Mouse (Mus musculus) embryonic facial prominence, embryonic 10.5 days (tissue): Measurements from ENCODE around the gene Phactr1. TPM values are rescaled to one million over a fixed set of nuclear protein-coding genes. Genes with fewer than 3 reads are reported as not detected.

ENCODE experiments used
- DNase-seq: peaks from one replicate; pipeline ENCODE4 v3.0.0-alpha.2; 2017; ENCODE audit warnings: low spot score
- H3K27ac ChIP-seq: fragments of 300-500 bp; sonication (generic); replicated peaks from 2 replicates; pipeline ENCODE4 v1.5.1; 2016; ENCODE audit warnings: mild to moderate bottlenecking
- H3K27me3 ChIP-seq: fragments of 300-500 bp; sonication (generic); replicated peaks from 2 replicates; pipeline ENCODE4 v1.6.1; 2016; ENCODE audit warnings: low read depth, mild to moderate bottlenecking; ENCODE audit not compliant: poor library complexity, severe bottlenecking
- H3K36me3 ChIP-seq: fragments of 300-500 bp; sonication (generic); replicated peaks from 2 replicates; pipeline ENCODE4 v1.6.1; 2016; ENCODE audit warnings: mild to moderate bottlenecking, moderate library complexity
- H3K4me1 ChIP-seq: fragments of 300-500 bp; sonication (generic); 2 replicates; pipeline ENCODE4 v1.6.1; 2016
- H3K4me3 ChIP-seq: fragments of 300-500 bp; sonication (generic); 2 replicates; pipeline ENCODE4 v1.5.1; 2016; ENCODE audit warnings: mild to moderate bottlenecking, moderate library complexity
- H3K9me3 ChIP-seq: fragments of 300-500 bp; sonication (generic); 2 replicates; pipeline ENCODE4 v1.6.1; 2016; ENCODE audit warnings: mild to moderate bottlenecking
- WGBS: fragments of 180-500 bp; shearing (Covaris S2); methylation state at CpG from one replicate; pipeline ENCODE4 v1.1.7; 2016; 5-methylcytosine and 5-hydroxymethylcytosine counted together
- polyA plus RNA-seq: library from polyadenylated mRNA; unstranded; fragments of >200 nt; fragmentation: Nextera tagmentation; extraction: Ambion mirVana; gene quantifications from 2 replicates; pipeline ENCODE4 v1.2.1, GENCODE M21; 2016

The Phactr1 gene
- polyA plus RNA-seq, 1 experiment from 2014 or later: 14.5 TPM

DNA sequence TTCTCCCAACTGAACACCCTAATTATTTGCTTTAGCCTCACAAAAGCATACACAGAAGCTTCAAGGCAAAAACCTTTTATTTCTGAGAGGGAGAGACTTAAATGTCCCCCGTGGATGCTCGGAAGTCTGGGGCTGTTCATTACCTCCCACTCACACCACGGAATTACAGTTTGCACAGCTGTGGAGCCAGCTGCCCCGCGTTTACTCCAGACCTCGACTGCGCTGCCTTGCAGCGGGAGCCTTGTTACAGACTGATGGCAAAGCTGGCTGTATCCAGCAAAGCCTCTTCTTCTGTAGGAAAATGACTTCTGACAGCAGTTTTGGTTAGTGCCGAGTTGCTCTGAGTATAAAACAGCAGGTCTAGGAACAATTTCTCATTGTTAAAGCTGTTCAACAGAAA lies 39.0 kb downstream of the Phactr1 start:
- H3K4me3 ChIP-seq: no peak overlapping the region
- H3K27me3 ChIP-seq: no peaks in the 10 kb centered on the region
- no peaks in the 10 kb centered on the region for H3K9me3 ChIP-seq
- H3K4me1 ChIP-seq: peaks cover 24% of the 10 kb centered on the region
- 28% methylated on average over 9 of the region's 9 CpGs for WGBS
- H3K36me3 ChIP-seq: no peaks in the 10 kb centered on the region
- H3K27ac ChIP-seq: no peak overlapping the region
- DNase-seq: peak; percentile 42

- DNase-seq: no peak
- no peaks in the 10 kb centered on the region for H3K36me3 ChIP-seq
- no peak overlapping the region for H3K4me3 ChIP-seq
- 47% methylated on average over 4 of the region's 4 CpGs for WGBS
- H3K9me3 ChIP-seq: no peaks in the 10 kb centered on the region
- no peak overlapping the region for H3K27ac ChIP-seq
- H3K27me3 ChIP-seq: no peaks in the 10 kb centered on the region
- H3K4me1 ChIP-seq: peaks cover 24% of the 10 kb centered on the region
Measured at GRCm38 (mm10) chr13:42720135-42720534, 39.7 kb downstream of the Phactr1 start.

GRCm38 (mm10) chr13:42720648-42721047 lies 40.2 kb downstream of the Phactr1 start:
- WGBS: 36% methylated on average over 1 of the region's 1 CpGs
- Histone ChIP-seq H3K27ac (no peak overlapping the region), H3K27me3 (no peaks in the 10 kb centered on the region), H3K36me3 (no peaks in the 10 kb centered on the region), H3K9me3 (no peaks in the 10 kb centered on the region), H3K4me1 (peaks cover 27% of the 10 kb centered on the region), H3K4me3 (no peak overlapping the region)
- no peak for DNase-seq

DNA sequence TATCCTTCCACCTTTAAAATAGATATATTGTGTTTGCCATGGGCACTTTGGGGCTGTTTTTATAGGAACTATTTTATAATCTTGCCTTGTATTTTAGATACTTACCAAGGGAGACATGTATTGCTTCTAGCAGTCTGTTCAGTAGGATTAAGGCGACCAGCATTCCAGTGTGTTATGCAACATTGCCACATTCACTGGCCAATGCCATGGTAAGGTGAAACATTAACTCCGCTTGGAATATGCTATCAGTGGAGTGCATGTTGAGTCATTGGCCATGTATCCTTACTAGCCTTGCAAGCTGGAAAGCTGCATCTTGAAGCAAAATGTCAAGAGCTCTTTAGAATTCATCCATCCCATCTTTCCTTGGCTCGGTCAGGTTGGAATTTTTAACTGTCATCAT lies 43.6 kb downstream of the Phactr1 start:
- no peak overlapping the region for H3K4me3 ChIP-seq
- DNase-seq: no peak
- no peaks in the 10 kb centered on the region for H3K9me3 ChIP-seq
- no peaks in the 10 kb centered on the region for H3K36me3 ChIP-seq
- no peaks in the 10 kb centered on the region for H3K27me3 ChIP-seq
- 93% methylated on average over 3 of the region's 3 CpGs for WGBS
- H3K27ac ChIP-seq: no peak overlapping the region
- peaks cover 25% of the 10 kb centered on the region for H3K4me1 ChIP-seq

DNA sequence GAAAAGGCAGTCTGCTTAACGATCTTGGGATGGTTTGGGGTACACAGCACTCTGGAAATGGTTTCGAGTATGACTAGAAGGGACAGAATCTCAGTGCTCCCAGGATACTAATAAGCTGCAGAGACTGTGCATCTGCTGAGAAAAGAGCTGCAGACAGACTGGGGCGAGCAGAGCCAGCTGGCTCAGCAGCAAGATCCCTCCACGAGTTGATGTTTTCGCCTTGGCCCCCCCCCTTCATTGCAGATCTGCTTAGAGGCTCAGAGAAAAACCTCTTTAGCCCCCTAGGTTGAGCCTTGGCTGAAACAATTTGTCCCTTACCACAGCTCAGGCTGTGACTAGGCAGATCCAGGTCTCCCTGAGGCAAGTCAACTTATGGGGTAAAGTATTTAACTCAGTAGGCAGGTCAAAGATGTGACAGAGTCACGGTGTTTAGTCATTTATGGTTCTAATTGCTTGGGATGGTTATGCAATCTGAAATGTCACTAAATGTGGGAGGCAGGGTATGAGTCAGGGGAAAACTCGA lies 45.3 kb downstream of the Phactr1 start:
- H3K4me1 ChIP-seq: peaks cover 7% of the 10 kb centered on the region; the same call in 1 of the 2 replicates
- H3K27me3 ChIP-seq: no peaks in the 10 kb centered on the region
- WGBS: 72% methylated on average over 7 of the region's 7 CpGs
- no peak for DNase-seq
- no peaks in the 10 kb centered on the region for H3K9me3 ChIP-seq
- H3K36me3 ChIP-seq: no peaks in the 10 kb centered on the region
- H3K4me3 ChIP-seq: no peak overlapping the region
- H3K27ac ChIP-seq: no peak overlapping the region

GRCm38 (mm10) chr13:42737486-42737885 lies 57.1 kb downstream of the Phactr1 start:
- Histone ChIP-seq H3K36me3 (no peaks in the 10 kb centered on the region), H3K4me1 (no peaks in the 10 kb centered on the region), H3K27ac (no peak overlapping the region), H3K27me3 (no peaks in the 10 kb centered on the region), H3K4me3 (no peak overlapping the region), H3K9me3 (no peaks in the 10 kb centered on the region)
- 90% methylated on average over 5 of the region's 5 CpGs for WGBS
- DNase-seq: no peak

DNA sequence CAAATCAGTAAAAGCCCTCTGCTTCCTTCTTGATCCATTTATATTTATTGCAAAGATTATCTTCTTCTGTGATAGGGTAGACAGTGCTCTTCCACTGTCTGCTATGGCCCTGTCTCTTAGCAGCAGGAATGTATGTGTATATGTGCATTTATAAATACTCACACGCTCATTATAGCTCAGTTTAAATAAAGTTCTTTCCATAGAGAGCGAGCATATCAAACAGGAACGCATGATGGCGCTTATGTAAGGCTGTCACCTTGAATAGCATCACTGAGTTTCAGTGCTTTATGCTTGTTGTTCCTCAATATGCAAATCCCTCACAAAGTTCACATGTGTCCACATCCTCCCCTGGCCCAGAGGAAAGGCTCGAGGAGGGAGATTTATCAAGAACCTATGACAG lies 57.7 kb downstream of the Phactr1 start:
- no peak for DNase-seq
- H3K27ac ChIP-seq: no peak overlapping the region
- no peaks in the 10 kb centered on the region for H3K9me3 ChIP-seq
- no peaks in the 10 kb centered on the region for H3K36me3 ChIP-seq
- no peaks in the 10 kb centered on the region for H3K27me3 ChIP-seq
- no peaks in the 10 kb centered on the region for H3K4me1 ChIP-seq
- no peak overlapping the region for H3K4me3 ChIP-seq
- WGBS: 89% methylated on average over 5 of the region's 5 CpGs

DNA sequence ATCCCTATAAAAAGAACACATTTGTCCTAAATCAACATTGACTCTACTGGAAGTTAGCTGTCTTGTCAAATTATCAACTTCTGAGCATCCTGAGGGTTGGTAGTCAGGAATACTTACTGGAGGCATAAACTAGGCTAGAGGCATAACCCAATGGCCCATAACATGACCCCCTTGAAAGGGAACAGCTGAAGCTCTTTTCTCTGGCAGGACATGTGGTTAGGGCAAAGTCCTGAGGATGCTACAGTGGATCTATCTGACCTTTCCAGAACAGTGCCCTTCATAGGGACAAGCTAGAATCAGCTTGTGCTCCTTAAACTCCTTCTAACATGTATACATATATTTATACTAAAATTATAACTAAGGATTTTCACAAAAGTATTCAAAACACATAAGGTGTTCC lies 61.8 kb downstream of the Phactr1 start:
- Histone ChIP-seq H3K4me3 (no peak overlapping the region), H3K27me3 (no peaks in the 10 kb centered on the region), H3K4me1 (no peaks in the 10 kb centered on the region), H3K36me3 (no peaks in the 10 kb centered on the region), H3K9me3 (no peaks in the 10 kb centered on the region), H3K27ac (no peak overlapping the region)
- DNase-seq: no peak

GRCm38 (mm10) chr13:42744467-42744866 lies 64.0 kb downstream of the Phactr1 start:
- H3K27me3 ChIP-seq: no peaks in the 10 kb centered on the region
- no peak for DNase-seq
- H3K36me3 ChIP-seq: no peaks in the 10 kb centered on the region
- no peaks in the 10 kb centered on the region for H3K9me3 ChIP-seq
- WGBS: 82% methylated on average over 5 of the region's 5 CpGs
- H3K27ac ChIP-seq: no peak overlapping the region
- no peaks in the 10 kb centered on the region for H3K4me1 ChIP-seq
- no peak overlapping the region for H3K4me3 ChIP-seq

DNA sequence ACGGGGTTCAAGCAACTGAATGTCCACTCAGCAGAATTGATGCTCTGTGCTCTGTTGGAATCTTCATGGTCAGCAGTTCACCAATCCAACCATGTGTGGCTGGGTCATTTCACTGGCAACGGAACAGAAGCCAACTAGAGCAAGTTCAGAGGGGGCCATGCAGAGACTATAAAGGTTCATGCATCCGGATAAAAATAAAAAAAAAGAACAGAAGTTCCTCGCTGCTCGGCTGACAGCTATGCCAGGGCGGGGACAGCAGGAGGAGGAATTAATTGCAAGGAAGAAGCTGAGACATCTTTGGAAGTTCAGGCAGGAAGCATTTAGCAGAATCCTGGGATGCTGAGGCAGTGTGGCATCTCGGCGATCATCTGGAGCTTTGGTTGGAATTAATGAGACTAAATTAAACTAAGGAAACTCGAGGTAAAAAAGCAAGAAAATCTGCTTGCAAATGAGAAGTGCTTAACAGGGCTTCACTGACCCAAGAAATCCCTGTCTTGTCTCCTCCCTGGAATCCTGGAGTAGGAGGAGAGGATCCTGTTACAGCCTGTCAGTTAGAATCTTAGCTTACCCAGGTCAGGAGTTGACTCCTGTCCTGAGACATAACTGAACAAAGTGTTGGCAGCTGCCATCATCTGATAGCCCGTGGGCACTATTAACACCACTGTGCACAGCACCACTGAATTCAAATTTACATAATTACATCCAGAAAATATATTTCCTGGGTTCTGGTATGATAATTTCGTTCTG lies 77.4 kb downstream of the Phactr1 start:
- peaks cover 26% of the 10 kb centered on the region for H3K4me1 ChIP-seq
- WGBS: 31% methylated on average over 11 of the region's 11 CpGs
- H3K36me3 ChIP-seq: no peaks in the 10 kb centered on the region
- H3K4me3 ChIP-seq: no peak overlapping the region
- H3K27me3 ChIP-seq: no peaks in the 10 kb centered on the region
- H3K27ac ChIP-seq: no peak overlapping the region
- H3K9me3 ChIP-seq: no peaks in the 10 kb centered on the region
- DNase-seq: peak; percentile 14

GRCm38 (mm10) chr13:42759170-42759569 lies 78.7 kb downstream of the Phactr1 start:
- WGBS: 90% methylated on average over 5 of the region's 5 CpGs

GRCm38 (mm10) chr13:42760907-42761544 lies 80.6 kb downstream of the Phactr1 start:
- no peaks in the 10 kb centered on the region for H3K36me3 ChIP-seq
- H3K27ac ChIP-seq: no peak overlapping the region
- no peak overlapping the region for H3K4me3 ChIP-seq
- 89% methylated on average over 10 of the region's 10 CpGs for WGBS
- no peak for DNase-seq
- no peaks in the 10 kb centered on the region; the same call in 1 of the 2 replicates for H3K9me3 ChIP-seq
- H3K27me3 ChIP-seq: no peaks in the 10 kb centered on the region
- H3K4me1 ChIP-seq: peaks cover 14% of the 10 kb centered on the region

More at GRCm38 (mm10) chr13:42759170-42759569, 78.7 kb downstream of the Phactr1 start:
- no peak for DNase-seq
- Histone ChIP-seq H3K27ac (no peak overlapping the region; the same call in 1 of the 2 replicates), H3K4me3 (no peak overlapping the region), H3K4me1 (peaks cover 26% of the 10 kb centered on the region), H3K9me3 (no peaks in the 10 kb centered on the region; the same call in 1 of the 2 replicates), H3K27me3 (no peaks in the 10 kb centered on the region), H3K36me3 (no peaks in the 10 kb centered on the region)

- WGBS: 44% methylated on average over 6 of the region's 6 CpGs
- Histone ChIP-seq H3K27ac (no peak overlapping the region), H3K36me3 (no peaks in the 10 kb centered on the region), H3K4me3 (no peak overlapping the region), H3K9me3 (no peaks in the 10 kb centered on the region), H3K27me3 (no peaks in the 10 kb centered on the region), H3K4me1 (peaks cover 6% of the 10 kb centered on the region)
- no peak for DNase-seq
Measured at GRCm38 (mm10) chr13:42772314-42772713, 91.9 kb downstream of the Phactr1 start.
